Mouse (Mus musculus): Measurements from ENCODE around the gene Hdac7. TPM values are rescaled to one million over a fixed set of nuclear protein-coding genes. Genes with fewer than 3 reads are reported as not detected.

Gene Hdac7
- polyA plus RNA-seq, 1 experiment: 254 TPM

GRCm38 (mm10) chr15:97761438-97761837, 82.9 kb downstream of the Hdac7 start:
- 75% methylated on average over 13 of the region's 13 CpGs for WGBS
- DNase-seq: no peak
- H3K4me3 ChIP-seq (replicated peaks; ENCODE audit: extremely low read depth, low read depth, low read length): no peak overlapping the region
- TF ChIP-seq CTCF (IDR thresholded peaks at IDR 0.05; ENCODE audit: insufficient read depth, low read length) (no peak), POLR2A (IDR thresholded peaks at IDR 0.05; ENCODE audit: borderline replicate concordance, extremely low read depth, low read depth, low read length) (no peak)
- peaks cover 23% of the 10 kb centered on the region for H3K4me1 ChIP-seq (ENCODE audit: control insufficient read depth, insufficient read depth, low read length)

GRCm38 (mm10) chr15:97760952-97761351, 83.3 kb downstream of the Hdac7 start:
- TF ChIP-seq CTCF (IDR thresholded peaks at IDR 0.05; ENCODE audit: insufficient read depth, low read length): no peak
- no peak for TF ChIP-seq POLR2A (IDR thresholded peaks at IDR 0.05; ENCODE audit: borderline replicate concordance, extremely low read depth, low read depth, low read length)
- peaks cover 23% of the 10 kb centered on the region for H3K4me1 ChIP-seq (ENCODE audit: control insufficient read depth, insufficient read depth, low read length)
- DNase-seq: no peak
- WGBS: 56% methylated on average over 5 of the region's 5 CpGs
- H3K4me3 ChIP-seq (replicated peaks; ENCODE audit: extremely low read depth, low read depth, low read length): no peak overlapping the region

- Histone ChIP-seq H3K4me3 (replicated peaks; ENCODE audit: extremely low read depth, low read depth, low read length) (no peak overlapping the region), H3K4me1 (ENCODE audit: control insufficient read depth, insufficient read depth, low read length) (peaks cover 21% of the 10 kb centered on the region)
- no peak for DNase-seq
- WGBS: 72% methylated on average over 9 of the region's 9 CpGs
- TF ChIP-seq CTCF (IDR thresholded peaks at IDR 0.05; ENCODE audit: insufficient read depth, low read length): no peak
- TF ChIP-seq POLR2A (IDR thresholded peaks at IDR 0.05; ENCODE audit: borderline replicate concordance, extremely low read depth, low read depth, low read length): no peak
These were observed 84.3 kb downstream of the Hdac7 start for GRCm38 (mm10) chr15:97760006-97760405.

DNA sequence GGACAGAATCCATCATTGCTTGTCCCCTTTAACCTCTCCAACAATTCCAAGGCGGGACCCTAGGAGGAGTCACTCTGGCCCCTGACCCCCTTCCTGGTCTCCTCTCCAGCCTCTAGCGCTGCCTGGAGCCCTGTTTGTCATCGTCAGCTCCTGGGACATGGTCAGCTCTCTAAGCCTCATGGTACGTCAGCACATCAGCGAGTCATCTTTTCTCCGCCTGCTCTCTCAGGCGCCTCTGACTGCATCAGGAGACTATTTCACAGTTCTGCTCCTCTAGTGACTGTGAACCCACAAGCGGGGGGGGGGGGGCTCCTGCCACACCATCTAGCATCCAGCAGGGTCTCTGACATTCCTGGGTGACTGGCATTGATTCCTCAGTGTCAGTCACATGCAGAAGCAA, 88.9 kb downstream of the Hdac7 start:
- Histone ChIP-seq H3K4me1 (ENCODE audit: control insufficient read depth, insufficient read depth, low read length) (peaks cover 6% of the 10 kb centered on the region), H3K4me3 (replicated peaks; ENCODE audit: extremely low read depth, low read depth, low read length) (no peak overlapping the region)
- DNase-seq: no peak
- TF ChIP-seq POLR2A (IDR thresholded peaks at IDR 0.05; ENCODE audit: borderline replicate concordance, extremely low read depth, low read depth, low read length): no peak
- 75% methylated on average over 8 of the region's 8 CpGs for WGBS

GRCm38 (mm10) chr15:97754476-97754875, 89.8 kb downstream of the Hdac7 start:
- H3K4me3 ChIP-seq (replicated peaks; ENCODE audit: extremely low read depth, low read depth, low read length): no peak overlapping the region
- no peak for DNase-seq
- TF ChIP-seq CTCF (IDR thresholded peaks at IDR 0.05; ENCODE audit: insufficient read depth, low read length) (no peak), POLR2A (IDR thresholded peaks at IDR 0.05; ENCODE audit: borderline replicate concordance, extremely low read depth, low read depth, low read length) (no peak)
- 44% methylated on average over 6 of the region's 6 CpGs for WGBS
- H3K4me1 ChIP-seq (ENCODE audit: control insufficient read depth, insufficient read depth, low read length): peaks cover 7% of the 10 kb centered on the region

- Histone ChIP-seq H3K4me3 (replicated peaks; ENCODE audit: extremely low read depth, low read depth, low read length) (no peak overlapping the region), H3K4me1 (ENCODE audit: control insufficient read depth, insufficient read depth, low read length) (peaks cover 7% of the 10 kb centered on the region)
- WGBS: 82% methylated on average over 5 of the region's 5 CpGs
- TF ChIP-seq CTCF (IDR thresholded peaks at IDR 0.05; ENCODE audit: insufficient read depth, low read length): no peak
- TF ChIP-seq POLR2A (IDR thresholded peaks at IDR 0.05; ENCODE audit: borderline replicate concordance, extremely low read depth, low read depth, low read length): no peak
- DNase-seq: no peak
These were observed 91.8 kb downstream of the Hdac7 start for GRCm38 (mm10) chr15:97752491-97752890.

DNA sequence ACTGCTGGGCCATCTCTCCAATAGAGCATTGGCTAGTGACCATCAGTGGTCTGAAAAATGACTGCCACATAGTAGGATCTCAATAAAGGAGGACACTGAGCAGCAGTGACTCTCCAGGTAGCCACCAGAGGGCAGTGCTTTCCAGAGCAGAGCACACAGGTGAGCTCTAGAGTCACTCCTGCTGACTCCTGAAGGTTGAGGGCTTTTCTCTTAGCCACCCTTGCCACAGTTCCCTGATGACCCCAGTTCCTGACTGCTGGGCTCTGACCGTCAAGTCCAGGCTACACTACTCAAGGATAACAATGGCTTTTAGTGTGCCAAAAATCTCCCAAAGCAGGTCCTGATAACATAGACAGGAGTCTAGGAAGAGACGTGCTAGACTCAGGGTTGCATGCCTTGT, 92.6 kb downstream of the Hdac7 start:
- no peak for DNase-seq
- H3K4me1 ChIP-seq (ENCODE audit: control insufficient read depth, insufficient read depth, low read length): peaks cover 7% of the 10 kb centered on the region
- peak; percentile 69 for TF ChIP-seq CTCF (IDR thresholded peaks at IDR 0.05; ENCODE audit: insufficient read depth, low read length)
- TF ChIP-seq POLR2A (IDR thresholded peaks at IDR 0.05; ENCODE audit: borderline replicate concordance, extremely low read depth, low read depth, low read length): no peak
- H3K4me3 ChIP-seq (replicated peaks; ENCODE audit: extremely low read depth, low read depth, low read length): no peak overlapping the region
- 61% methylated on average over 2 of the region's 2 CpGs for WGBS

GRCm38 (mm10) chr15:97750697-97751096, 93.6 kb downstream of the Hdac7 start:
- Histone ChIP-seq H3K4me3 (replicated peaks; ENCODE audit: extremely low read depth, low read depth, low read length) (no peak overlapping the region), H3K4me1 (ENCODE audit: control insufficient read depth, insufficient read depth, low read length) (peaks cover 7% of the 10 kb centered on the region)
- WGBS: 8% methylated on average over 12 of the region's 12 CpGs
- DNase-seq: peak; percentile 54
- no peak for TF ChIP-seq POLR2A (IDR thresholded peaks at IDR 0.05; ENCODE audit: borderline replicate concordance, extremely low read depth, low read depth, low read length)
- no peak for TF ChIP-seq CTCF (IDR thresholded peaks at IDR 0.05; ENCODE audit: insufficient read depth, low read length)

DNA sequence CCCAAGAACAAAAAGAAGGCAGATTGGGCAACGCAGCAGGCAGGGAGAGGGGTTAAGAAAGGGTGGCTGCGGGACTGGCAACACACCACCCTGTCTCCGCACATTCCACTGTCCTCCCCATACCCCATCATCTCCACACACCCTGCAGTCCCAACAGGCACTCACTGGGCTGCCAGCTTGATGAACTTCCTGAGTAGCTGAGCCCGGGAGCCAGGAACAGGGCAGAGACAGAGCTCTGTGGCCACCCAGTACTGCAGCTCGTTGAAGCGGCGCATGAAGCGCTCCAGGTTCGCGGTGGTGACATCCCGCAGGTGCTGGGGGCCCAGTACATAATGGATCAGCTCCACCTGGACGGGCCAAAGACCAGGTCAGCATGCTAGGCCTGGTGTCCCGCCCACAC, 94.5 kb downstream of the Hdac7 start:
- no peak for DNase-seq
- TF ChIP-seq POLR2A (IDR thresholded peaks at IDR 0.05; ENCODE audit: borderline replicate concordance, extremely low read depth, low read depth, low read length): no peak
- TF ChIP-seq CTCF (IDR thresholded peaks at IDR 0.05; ENCODE audit: insufficient read depth, low read length): no peak
- 76% methylated on average over 13 of the region's 13 CpGs for WGBS
- H3K4me1 ChIP-seq (ENCODE audit: control insufficient read depth, insufficient read depth, low read length): peaks cover 7% of the 10 kb centered on the region
- no peak overlapping the region for H3K4me3 ChIP-seq (replicated peaks; ENCODE audit: extremely low read depth, low read depth, low read length)

DNA sequence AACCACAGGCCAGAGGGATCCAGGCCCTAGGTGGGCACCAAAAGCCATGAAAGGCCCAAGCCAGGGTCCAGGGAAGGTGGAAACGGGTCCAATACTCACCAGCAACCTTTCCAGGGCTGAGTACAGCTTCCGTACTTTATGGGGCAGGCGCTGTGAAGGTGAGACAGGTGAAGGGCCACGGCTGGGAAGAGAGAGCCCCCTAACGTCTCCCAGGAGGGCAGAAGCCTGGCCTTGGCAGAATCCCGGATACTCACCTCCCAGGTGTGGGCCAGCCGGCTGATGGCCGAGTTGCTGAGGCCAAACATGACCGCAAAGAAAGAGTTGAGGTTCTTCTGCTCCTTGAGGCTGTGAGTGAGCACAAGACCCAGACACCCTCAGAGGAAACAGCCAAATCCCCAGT, 94.9 kb downstream of the Hdac7 start:
- TF ChIP-seq POLR2A (IDR thresholded peaks at IDR 0.05; ENCODE audit: borderline replicate concordance, extremely low read depth, low read depth, low read length): no peak
- no peak for TF ChIP-seq CTCF (IDR thresholded peaks at IDR 0.05; ENCODE audit: insufficient read depth, low read length)
- Histone ChIP-seq H3K4me1 (ENCODE audit: control insufficient read depth, insufficient read depth, low read length) (peaks cover 7% of the 10 kb centered on the region), H3K4me3 (replicated peaks; ENCODE audit: extremely low read depth, low read depth, low read length) (no peak overlapping the region)
- no peak for DNase-seq
- 90% methylated on average over 9 of the region's 9 CpGs for WGBS
